Mouse (Mus musculus): Measurements from ENCODE around the gene Micall1. TPM values are rescaled to one million over a fixed set of nuclear protein-coding genes. Genes with fewer than 3 reads are reported as not detected.

The Micall1 gene
- total RNA-seq, 2 experiments from 2014 or later: 34.3 to 41.6 TPM

DNA sequence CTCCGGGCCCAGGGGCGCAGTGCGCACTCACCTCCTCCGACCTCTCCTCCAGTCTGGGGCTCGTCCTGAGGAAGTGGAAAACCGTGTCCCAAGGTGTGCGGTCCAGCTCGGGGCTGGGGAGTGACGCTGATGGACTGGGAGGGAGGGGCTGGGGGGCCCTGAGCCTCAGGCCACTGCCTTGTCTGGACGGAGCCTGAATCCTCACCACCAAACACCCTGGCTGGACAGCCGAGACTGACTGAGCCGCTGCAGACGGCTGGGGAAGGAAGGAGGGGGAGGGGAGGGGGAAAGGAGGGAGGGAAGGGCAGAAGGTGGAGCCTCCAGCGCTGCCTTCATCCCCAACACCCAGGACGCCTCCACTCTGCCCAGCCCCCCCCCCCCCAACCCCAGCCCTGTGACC lies 55.6 kb downstream of the Micall1 start:
- no peak for DNase-seq (ENCODE audit: extremely low spot score in 1 of 2, low spot score in 1 of 2)

DNA sequence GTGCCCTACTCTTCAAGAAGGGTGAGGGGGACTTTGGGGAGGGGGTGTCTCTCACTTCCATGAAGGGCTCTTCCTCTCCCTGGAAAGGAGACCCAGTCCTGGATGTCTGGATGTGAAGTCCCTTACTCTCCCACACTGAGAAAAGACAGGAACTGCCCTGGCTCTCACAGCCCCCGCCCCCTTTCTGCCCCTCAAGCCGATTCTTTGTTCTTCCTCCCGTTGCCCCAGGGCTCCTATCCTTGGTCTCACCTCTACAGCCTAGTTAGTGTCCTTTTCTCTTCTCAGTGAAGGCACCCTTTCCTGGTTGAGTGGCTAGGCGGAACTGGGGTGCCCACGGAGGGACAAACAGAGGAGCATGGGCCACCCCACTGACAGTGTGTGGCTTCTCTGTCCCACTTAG lies 56.4 kb downstream of the Micall1 start, which contains the start of gene Sox10:
Gene Sox10 (minus strand): TSS at position 101 of the 400 bp plus-strand sequence.
- no peak for DNase-seq (ENCODE audit: extremely low spot score in 1 of 2, low spot score in 1 of 2)

DNA sequence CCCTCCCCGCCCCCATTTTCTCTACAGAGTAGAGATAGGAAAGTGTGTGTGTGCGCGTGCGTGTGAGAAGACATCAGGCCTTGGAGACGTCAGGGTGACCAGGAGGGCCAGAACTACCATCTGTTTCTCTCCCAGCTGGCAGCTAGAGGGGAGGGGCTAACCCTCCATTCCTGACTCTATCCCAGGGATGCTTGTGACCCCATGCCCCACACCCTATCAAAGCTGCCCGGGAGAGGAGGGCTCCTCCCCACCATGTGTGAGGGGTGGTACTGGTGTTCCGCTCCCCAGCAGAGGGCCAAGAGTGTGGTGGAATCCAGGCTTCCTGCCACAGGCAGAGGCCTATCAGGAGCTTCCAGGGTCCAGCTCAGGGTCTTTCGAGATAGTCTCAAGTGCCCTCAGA lies 58.0 kb downstream of the Micall1 start:
- no peak for DNase-seq (ENCODE audit: extremely low spot score in 1 of 2, low spot score in 1 of 2)

DNA sequence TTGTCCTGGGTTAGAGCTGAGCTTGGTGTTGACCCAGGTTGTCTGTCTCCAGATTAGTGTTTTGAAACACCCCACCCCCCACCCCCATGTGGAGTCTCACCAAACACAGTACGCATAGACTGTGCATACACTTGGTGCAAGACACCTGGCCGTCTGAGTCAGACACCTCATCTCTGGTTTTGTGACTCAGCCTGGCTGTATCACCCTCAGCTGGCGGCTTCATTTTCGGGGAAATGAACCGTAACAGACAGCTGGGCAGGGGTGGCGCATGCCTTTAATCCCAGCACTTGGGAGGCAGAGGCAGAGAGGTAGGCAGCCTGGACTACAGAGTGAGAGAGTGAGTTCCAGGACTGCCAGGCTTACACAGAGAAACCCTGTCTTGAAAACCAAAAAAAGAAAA lies 68.2 kb downstream of the Micall1 start:
- no peak for DNase-seq (ENCODE audit: extremely low spot score in 1 of 2, low spot score in 1 of 2)

DNA sequence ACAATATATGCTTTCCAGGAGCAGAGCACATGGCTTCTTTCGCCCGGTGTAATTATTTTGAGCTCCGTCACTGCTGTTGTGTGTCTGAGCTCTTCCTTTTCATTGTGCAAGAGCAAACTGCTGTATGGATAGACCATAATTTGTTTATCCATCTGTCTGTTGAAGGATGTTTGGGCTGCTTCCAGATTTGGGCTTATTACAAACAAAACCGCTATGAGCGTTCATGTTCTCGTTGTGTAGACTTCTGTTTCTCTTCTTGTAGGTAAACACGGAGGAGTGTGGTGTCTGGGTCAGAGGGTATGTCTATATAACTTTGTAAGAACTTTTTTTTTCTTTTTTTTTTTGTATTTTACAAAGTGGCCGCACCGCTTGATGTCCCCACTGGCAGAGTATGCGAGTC lies 76.5 kb downstream of the Micall1 start:
- DNase-seq (ENCODE audit: extremely low spot score in 1 of 2, low spot score in 1 of 2): no peak

Other genes starting within 250 kb of the Micall1 start
- gene Gga1, start 231.7 kb upstream of the Micall1 start, total RNA-seq (2021): 10 to 100 TPM; 57.1 to 59.0 TPM
- gene Gm49510, start 209.2 kb upstream of the Micall1 start, total RNA-seq (2021): not detected
- gene Sh3bp1, start 209.1 kb upstream of the Micall1 start, total RNA-seq (2021): 10 to 100 TPM; 24.3 to 25.3 TPM
- gene Pdxp, start 195.0 kb upstream of the Micall1 start, total RNA-seq (2021): 100 to 1,000 TPM; 161 to 187 TPM
- gene Lgals1, start 182.2 kb upstream of the Micall1 start, total RNA-seq (2021): 10 to 100 TPM; 15.0 to 18.0 TPM
- 10 to 100 TPM; 37.4 to 37.6 TPM for gene Nol12, start 174.0 kb upstream of the Micall1 start, total RNA-seq (2021)
- 10 to 100 TPM; 14.0 to 16.0 TPM for gene Triobp, start 161.2 kb upstream of the Micall1 start, total RNA-seq (2021)
- gene H1f0, start 80.4 kb upstream of the Micall1 start, total RNA-seq (2021): 100 to 1,000 TPM; 101 to 108 TPM
- gene Galr3, start 67.0 kb upstream of the Micall1 start, total RNA-seq (2021): not detected
- 10 to 100 TPM; 17.2 to 17.3 TPM for gene Ankrd54, start 46.0 kb upstream of the Micall1 start, total RNA-seq (2021)
- 10 to 100 TPM; 71.9 to 74.9 TPM for gene Eif3l, start 33.7 kb upstream of the Micall1 start, total RNA-seq (2021)
- 100 to 1,000 TPM; 104 to 112 TPM for gene Polr2f, start 32.1 kb downstream of the Micall1 start, total RNA-seq (2021)
- gene 1700088E04Rik, start 32.4 kb downstream of the Micall1 start, total RNA-seq (2021): 1 to 10 TPM; 9.1 to 9.6 TPM
- gene Sox10, start 56.3 kb downstream of the Micall1 start, total RNA-seq (2021): 10 to 100 TPM; 38.5 to 41.2 TPM
- gene Pick1, start 120.3 kb downstream of the Micall1 start, total RNA-seq (2021): 10 to 100 TPM; 42.0 to 50.6 TPM
- under 1 TPM; 0.94 to 0.98 TPM for gene Gm49486, start 120.5 kb downstream of the Micall1 start, total RNA-seq (2021)
- gene Slc16a8, start 145.9 kb downstream of the Micall1 start, total RNA-seq (2021): not detected
- gene Baiap2l2, start 176.6 kb downstream of the Micall1 start, total RNA-seq (2021): 1 to 10 TPM; 3.3 to 4.2 TPM
- gene Pla2g6, start 219.5 kb downstream of the Micall1 start, total RNA-seq (2021): 10 to 100 TPM; 24.2 to 24.3 TPM
- gene Maff, start 237.7 kb downstream of the Micall1 start, total RNA-seq (2021): 1 to 10 TPM in 1 of 2 experiments, under 1 TPM in 1; 0.61 to 1.0 TPM